Comparison of ENCODE assay signal across 15 mouse cellular contexts in genomic region chr1:151689561-151689960, GRCm38 (mm10).
DNase-seq lines count a peak whose midpoint lies in the region; ATAC-seq and TF ChIP-seq lines count a peak whose summit lies in the region.
"Had no signal": no experiment of that assay in that cellular context is flagged by ENCODE, and none has a peak within 500 bp of the region (broad histone marks: within the 10 kb centered on the region; RNA-seq: fewer than 3 reads in every experiment).

No protein-coding gene starts in this region.

- H3K27ac ChIP-seq in kidney, adult 2 months (ENCODE audit: insufficient read depth, low read depth, low read length) = no peak overlapping the region
- H3K27ac ChIP-seq in liver, embryonic 13.5 days = no peak overlapping the region
- no peak overlapping the region for H3K27ac ChIP-seq in forebrain, embryonic 10.5 days
- H3K27ac ChIP-seq: embryonic facial prominence, embryonic 12.5 days; hindbrain, embryonic 15.5 days; midbrain, embryonic 12.5 days had no signal

- H3K27me3 ChIP-seq in kidney, adult 2 months (replicated peaks; ENCODE audit: control insufficient read depth, insufficient read depth, low read length) = no peaks in the 10 kb centered on the region
- no peaks in the 10 kb centered on the region for H3K27me3 ChIP-seq in liver, embryonic 13.5 days
- no peaks in the 10 kb centered on the region; the same call in 1 of the 2 replicates for H3K27me3 ChIP-seq in forebrain, embryonic 10.5 days (ENCODE audit: poor library complexity, severe bottlenecking)
- H3K27me3 ChIP-seq: embryonic facial prominence, embryonic 12.5 days; hindbrain, embryonic 15.5 days; midbrain, embryonic 12.5 days had no signal

- no peak for TF ChIP-seq CTCF in kidney, adult 2 months (conservative IDR thresholded peaks at IDR 0.05; ENCODE audit: insufficient read depth, insufficient read length, low read depth, low read length)

- no peak overlapping the region for H3K9ac ChIP-seq in liver, embryonic 13.5 days
- H3K9ac ChIP-seq: embryonic facial prominence, embryonic 12.5 days; hindbrain, embryonic 15.5 days; midbrain, embryonic 12.5 days had no signal

- H3K4me2 ChIP-seq in liver, embryonic 13.5 days = no peak overlapping the region
- H3K4me2 ChIP-seq: embryonic facial prominence, embryonic 12.5 days; heart, embryonic 11.5 days; hindbrain, embryonic 15.5 days; midbrain, embryonic 12.5 days had no signal

- H3K4me3 ChIP-seq in kidney, adult 2 months (ENCODE audit: insufficient read depth, low read depth, low read length) = no peak overlapping the region
- no peak overlapping the region for H3K4me3 ChIP-seq in liver, embryonic 13.5 days (replicated peaks)
- H3K4me3 ChIP-seq in forebrain, embryonic 10.5 days = no peak overlapping the region
- H3K4me3 ChIP-seq: embryonic facial prominence, embryonic 12.5 days; hindbrain, embryonic 15.5 days; midbrain, embryonic 12.5 days had no signal

- H3K4me1 ChIP-seq in kidney, adult 2 months (ENCODE audit: control insufficient read depth, insufficient read depth, low read length) = peaks cover 21% of the 10 kb centered on the region
- H3K4me1 ChIP-seq in liver, embryonic 13.5 days (replicated peaks) = peaks cover 10% of the 10 kb centered on the region; the same call in 1 of the 2 replicates
- peaks cover 31% of the 10 kb centered on the region for H3K4me1 ChIP-seq in forebrain, embryonic 10.5 days

- H3K9me3 ChIP-seq in liver, embryonic 13.5 days (replicated peaks) = no peaks in the 10 kb centered on the region
- no peaks in the 10 kb centered on the region for H3K9me3 ChIP-seq in forebrain, embryonic 10.5 days
- H3K9me3 ChIP-seq: embryonic facial prominence, embryonic 12.5 days; hindbrain, embryonic 15.5 days; midbrain, embryonic 12.5 days had no signal

- ATAC-seq in CD4-positive, CD25-positive, alpha-beta regulatory T cell, adult 4 months = peak; percentile 50
- 0 out of 2 replicates have a peak, but pooled peaks have one; percentile 31 for ATAC-seq in liver, embryonic 13.5 days (ENCODE audit: low read depth)
- ATAC-seq in neutrophil, adult 5-6 weeks (ENCODE audit: extremely low read depth, insufficient number of reproducible peaks, low FRiP score, poor library complexity, severe bottlenecking) = peak; percentile 45; the same call in 1 of the 2 replicates
- ATAC-seq: forebrain, embryonic 16.5 days had no signal

- 30% methylated on average over 8 of the region's 8 CpGs for WGBS in kidney, adult 2 months
- 36% methylated on average over 8 of the region's 8 CpGs for WGBS in liver, embryonic 13.5 days (ENCODE audit: insufficient replicate concordance)
- WGBS in forebrain, embryonic 10.5 days = 91% methylated on average over 8 of the region's 8 CpGs

- H3K36me3 ChIP-seq in kidney, adult 2 months (ENCODE audit: control insufficient read depth, insufficient read depth, low read length) = no peaks in the 10 kb centered on the region
- no peaks in the 10 kb centered on the region for H3K36me3 ChIP-seq in liver, embryonic 13.5 days
- H3K36me3 ChIP-seq in forebrain, embryonic 10.5 days (replicated peaks) = no peaks in the 10 kb centered on the region
- H3K36me3 ChIP-seq: embryonic facial prominence, embryonic 12.5 days; hindbrain, embryonic 15.5 days; midbrain, embryonic 12.5 days had no signal

- TF ChIP-seq POLR2A in kidney, adult 2 months (IDR thresholded peaks at IDR 0.05; ENCODE audit: low read depth, low read length) = no peak

- peak; percentile 34 for DNase-seq in kidney, adult 2 months
- DNase-seq in kidney, postnatal 36 days = no peak
- DNase-seq in liver, embryonic 13.5 days = no peak
- no peak for DNase-seq in cerebellum, postnatal 25 days
- DNase-seq in kidney, adult 8-10 months = no peak
- DNase-seq in forebrain, embryonic 10.5 days (ENCODE audit: extremely low spot score, low spot score) = no peak
- DNase-seq: cerebellum, adult 11 months; thymus, postnatal 14 days had no signal
